Comparison of ENCODE assay signal across 10 mouse cellular contexts in the genomic region with DNA sequence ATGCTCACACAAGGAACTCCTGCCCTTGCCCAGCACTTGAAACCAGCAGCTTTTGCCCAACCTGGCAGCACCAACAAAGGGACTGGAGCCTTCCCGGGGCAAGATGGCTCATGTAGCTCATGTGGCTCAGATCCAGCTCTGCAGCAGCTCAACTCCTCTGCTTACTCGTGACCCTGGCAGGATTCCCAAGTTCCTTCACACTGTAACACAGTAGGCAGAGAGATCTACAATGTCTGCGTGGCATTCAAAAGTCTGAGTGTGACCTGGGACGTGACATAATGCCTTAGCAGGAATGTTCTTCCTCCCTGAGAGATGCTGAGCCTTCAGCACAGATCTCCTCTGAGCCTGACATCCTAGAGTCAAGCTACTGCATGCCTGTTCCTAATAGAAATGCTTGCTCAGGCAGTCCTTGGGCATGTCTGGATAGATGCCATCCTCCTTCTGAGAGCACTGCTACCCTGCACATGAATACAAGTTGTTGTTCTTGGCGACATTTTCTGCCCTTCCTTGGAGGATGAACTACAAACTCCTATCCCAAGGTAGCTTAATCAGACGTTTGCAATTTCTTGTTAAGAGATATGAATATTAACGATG. TPM values are rescaled to one million over a fixed set of nuclear protein-coding genes. Genes with fewer than 3 reads are reported as not detected.
DNase-seq lines count a peak whose midpoint lies in the region; ATAC-seq and TF ChIP-seq lines count a peak whose summit lies in the region.
"Had no signal": no experiment of that assay in that cellular context is flagged by ENCODE, and none has a peak within 500 bp of the region (broad histone marks: within the 10 kb centered on the region; RNA-seq: fewer than 3 reads in every experiment).

No protein-coding gene starts in this region.

- DNase-seq in lung, embryonic 14.5 days, result peak; percentile 43
- no peak for DNase-seq in lung, postnatal 4 days
- DNase-seq in adrenal gland, postnatal 14 days, result peak; percentile 86
- DNase-seq in cerebellum, postnatal 10 days, result peak; percentile 79 to 81
- peak; percentile 74 to 80 for DNase-seq in kidney, postnatal 25 days
- DNase-seq in natural killer cell, adult 2 months (ENCODE audit: low spot score in 2 of 2), result no peak

- H3K4me2 ChIP-seq in lung, embryonic 14.5 days, result no peak overlapping the region
- H3K4me2 ChIP-seq in liver, embryonic 12.5 days, result no peak overlapping the region
- H3K4me2 ChIP-seq in intestine, embryonic 16.5 days (ENCODE audit: low read depth, low read length), result no peak overlapping the region

- H3K9me3 ChIP-seq in lung, embryonic 14.5 days (ENCODE audit: low read depth, low read length), result no peaks in the 10 kb centered on the region
- H3K9me3 ChIP-seq in liver, embryonic 12.5 days (replicated peaks), result no peaks in the 10 kb centered on the region
- H3K9me3 ChIP-seq in intestine, embryonic 16.5 days (ENCODE audit: control insufficient read depth, low read length), result no peaks in the 10 kb centered on the region
- H3K9me3 ChIP-seq: midbrain, embryonic 10.5 days had no signal

- ATAC-seq in lung, embryonic 14.5 days (ENCODE audit: insufficient read depth), result no peak
- no peak for ATAC-seq in liver, embryonic 12.5 days
- no peak for ATAC-seq in intestine, embryonic 16.5 days

- H3K4me1 ChIP-seq in lung, embryonic 14.5 days (ENCODE audit: insufficient read depth), result no peaks in the 10 kb centered on the region
- H3K4me1 ChIP-seq in liver, embryonic 12.5 days, result peaks cover 4% of the 10 kb centered on the region
- H3K4me1 ChIP-seq in intestine, embryonic 16.5 days (ENCODE audit: control insufficient read depth, insufficient read depth, low read length), result no peaks in the 10 kb centered on the region
- H3K4me1 ChIP-seq: midbrain, embryonic 10.5 days had no signal

- H3K36me3 ChIP-seq in lung, embryonic 14.5 days (ENCODE audit: insufficient read depth), result no peaks in the 10 kb centered on the region
- H3K36me3 ChIP-seq in liver, embryonic 12.5 days, result no peaks in the 10 kb centered on the region
- no peaks in the 10 kb centered on the region for H3K36me3 ChIP-seq in intestine, embryonic 16.5 days (ENCODE audit: control insufficient read depth, insufficient read depth, low read length)
- H3K36me3 ChIP-seq: midbrain, embryonic 10.5 days had no signal

- no peak overlapping the region for H3K9ac ChIP-seq in lung, embryonic 14.5 days
- no peak overlapping the region for H3K9ac ChIP-seq in liver, embryonic 12.5 days
- H3K9ac ChIP-seq in intestine, embryonic 16.5 days (ENCODE audit: low read depth, low read length), result no peak overlapping the region

- no peak overlapping the region for H3K27ac ChIP-seq in lung, embryonic 14.5 days (ENCODE audit: low read depth)
- H3K27ac ChIP-seq in liver, embryonic 12.5 days, result no peak overlapping the region
- no peak overlapping the region for H3K27ac ChIP-seq in intestine, embryonic 16.5 days (ENCODE audit: low read length)
- H3K27ac ChIP-seq: midbrain, embryonic 10.5 days had no signal

- TF ChIP-seq CTCF in lung, embryonic 14.5 days (IDR thresholded peaks at IDR 0.05; ENCODE audit: low read depth), result no peak

- H3K27me3 ChIP-seq in lung, embryonic 14.5 days (ENCODE audit: insufficient read depth, low read length), result no peaks in the 10 kb centered on the region
- H3K27me3 ChIP-seq in liver, embryonic 12.5 days (replicated peaks), result no peaks in the 10 kb centered on the region
- no peaks in the 10 kb centered on the region for H3K27me3 ChIP-seq in intestine, embryonic 16.5 days (replicated peaks; ENCODE audit: control insufficient read depth, insufficient read depth, low read length)

- 56% methylated on average over 7 of the region's 7 CpGs for WGBS in lung, embryonic 14.5 days
- 58% methylated on average over 7 of the region's 7 CpGs for WGBS in liver, embryonic 12.5 days (ENCODE audit: insufficient replicate concordance)
- 66% methylated on average over 7 of the region's 7 CpGs for WGBS in intestine, embryonic 16.5 days

- no peak overlapping the region for H3K4me3 ChIP-seq in lung, embryonic 14.5 days (ENCODE audit: low read depth, low read length)
- no peak overlapping the region for H3K4me3 ChIP-seq in liver, embryonic 12.5 days
- H3K4me3 ChIP-seq in intestine, embryonic 16.5 days (ENCODE audit: low read length), result no peak overlapping the region
- H3K4me3 ChIP-seq: erythroblast, embryonic 14.5 days; midbrain, embryonic 10.5 days had no signal

RNA-seq across cellular contexts. Expression of a gene that starts 6.2 kb away (rescaled TPM):
- 18.4 TPM in 2 replicates for polyA plus RNA-seq in lung, embryonic 14.5 days (2014; fragmentation: Nextera tagmentation; extraction: Ambion mirVana)
- 45.7 and 48.2 TPM in 2 replicates for total RNA-seq in adrenal gland, postnatal 14 days (2021)
- polyA plus RNA-seq in liver, embryonic 12.5 days (2016; fragmentation: Nextera tagmentation; extraction: Ambion mirVana), result 14.9 and 15.4 TPM in 2 replicates
- 9.3 and 11.3 TPM in 2 replicates for polyA plus RNA-seq in intestine, embryonic 16.5 days (2015; fragmentation: Nextera tagmentation; extraction: Ambion mirVana)

Comparison
In these comparisons a context has a peak if more than half of its experiments do, and no peak if none do; other contexts are left out.
1. DNase-seq: peak in lung, embryonic 14.5 days (single experiment), adrenal gland, postnatal 14 days (single experiment), cerebellum, postnatal 10 days (2 of 2) and kidney, postnatal 25 days (2 of 2); none in lung, postnatal 4 days (0 of 2) and natural killer cell, adult 2 months (0 of 2).